Mouse (Mus musculus): ENCODE results near the gene Stox1. TPM values are rescaled to one million over a fixed set of nuclear protein-coding genes. Genes with fewer than 3 reads are reported as not detected.
"Not testable (repeated sequence)": the region's sequence is repeated elsewhere in the genome, so short reads cannot be mapped to it uniquely, and the experiment has no call there.

Gene Stox1
- 1.7 TPM in 1 of 3 replicates, not detected in the others for total RNA-seq (2017)

- ATAC-seq (replicated peaks; ENCODE audit: insufficient number of reproducible peaks, low FRiP score, low TSS enrichment, poor library complexity, severe bottlenecking): no peak
These were observed at the start of gene Stox1 for GRCm38 (mm10) chr10:62725771-62726687. TSS of gene Stox1 (minus strand) at chr10:62726128.

GRCm38 (mm10) chr10:62750781-62751180 lies 24.9 kb upstream of the Stox1 start:
- no peak for ATAC-seq (replicated peaks; ENCODE audit: insufficient number of reproducible peaks, low FRiP score, low TSS enrichment, poor library complexity, severe bottlenecking)

- no peak for ATAC-seq (replicated peaks; ENCODE audit: insufficient number of reproducible peaks, low FRiP score, low TSS enrichment, poor library complexity, severe bottlenecking)
These were observed 14.2 kb upstream of the Stox1 start for GRCm38 (mm10) chr10:62739961-62740737.

- ATAC-seq (replicated peaks; ENCODE audit: insufficient number of reproducible peaks, low FRiP score, low TSS enrichment, poor library complexity, severe bottlenecking): no peak
These were observed 11.2 kb upstream of the Stox1 start for GRCm38 (mm10) chr10:62736965-62737688.

- ATAC-seq (replicated peaks; ENCODE audit: insufficient number of reproducible peaks, low FRiP score, low TSS enrichment, poor library complexity, severe bottlenecking): no peak
These were observed 4.9 kb upstream of the Stox1 start for GRCm38 (mm10) chr10:62730826-62731225.

- no peak for ATAC-seq (replicated peaks; ENCODE audit: insufficient number of reproducible peaks, low FRiP score, low TSS enrichment, poor library complexity, severe bottlenecking)
These were observed 992 bp downstream of the Stox1 start for GRCm38 (mm10) chr10:62724936-62725335.

- ATAC-seq (replicated peaks; ENCODE audit: insufficient number of reproducible peaks, low FRiP score, low TSS enrichment, poor library complexity, severe bottlenecking): no peak
These were observed 3.2 kb downstream of the Stox1 start for GRCm38 (mm10) chr10:62722701-62723100.

- ATAC-seq (replicated peaks; ENCODE audit: insufficient number of reproducible peaks, low FRiP score, low TSS enrichment, poor library complexity, severe bottlenecking): not testable (repeated sequence)
These were observed 5.4 kb downstream of the Stox1 start for GRCm38 (mm10) chr10:62720574-62720973.

- ATAC-seq (replicated peaks; ENCODE audit: insufficient number of reproducible peaks, low FRiP score, low TSS enrichment, poor library complexity, severe bottlenecking): no peak
These were observed 12.5 kb downstream of the Stox1 start for GRCm38 (mm10) chr10:62713457-62713856.

- no peak for ATAC-seq (replicated peaks; ENCODE audit: insufficient number of reproducible peaks, low FRiP score, low TSS enrichment, poor library complexity, severe bottlenecking)
These were observed 22.3 kb downstream of the Stox1 start for GRCm38 (mm10) chr10:62703579-62703978.

GRCm38 (mm10) chr10:62702436-62702835 lies 23.5 kb downstream of the Stox1 start:
- no peak for ATAC-seq (replicated peaks; ENCODE audit: insufficient number of reproducible peaks, low FRiP score, low TSS enrichment, poor library complexity, severe bottlenecking)

GRCm38 (mm10) chr10:62692771-62693170 lies 33.2 kb downstream of the Stox1 start:
- no peak for ATAC-seq (replicated peaks; ENCODE audit: insufficient number of reproducible peaks, low FRiP score, low TSS enrichment, poor library complexity, severe bottlenecking)

- ATAC-seq (replicated peaks; ENCODE audit: insufficient number of reproducible peaks, low FRiP score, low TSS enrichment, poor library complexity, severe bottlenecking): no peak
These were observed 33.7 kb downstream of the Stox1 start for GRCm38 (mm10) chr10:62692244-62692643.

GRCm38 (mm10) chr10:62687032-62687674 lies 38.8 kb downstream of the Stox1 start:
- no peak for ATAC-seq (replicated peaks; ENCODE audit: insufficient number of reproducible peaks, low FRiP score, low TSS enrichment, poor library complexity, severe bottlenecking)

- no peak for ATAC-seq (replicated peaks; ENCODE audit: insufficient number of reproducible peaks, low FRiP score, low TSS enrichment, poor library complexity, severe bottlenecking)
These were observed 42.9 kb downstream of the Stox1 start for GRCm38 (mm10) chr10:62683043-62683442.

GRCm38 (mm10) chr10:62679833-62680232 lies 46.1 kb downstream of the Stox1 start:
- ATAC-seq (replicated peaks; ENCODE audit: insufficient number of reproducible peaks, low FRiP score, low TSS enrichment, poor library complexity, severe bottlenecking): no peak

- ATAC-seq (replicated peaks; ENCODE audit: insufficient number of reproducible peaks, low FRiP score, low TSS enrichment, poor library complexity, severe bottlenecking): no peak
These were observed 48.6 kb downstream of the Stox1 start for GRCm38 (mm10) chr10:62677329-62677728.

GRCm38 (mm10) chr10:62676196-62676595 lies 49.7 kb downstream of the Stox1 start:
- no peak for ATAC-seq (replicated peaks; ENCODE audit: insufficient number of reproducible peaks, low FRiP score, low TSS enrichment, poor library complexity, severe bottlenecking)

- ATAC-seq (replicated peaks; ENCODE audit: insufficient number of reproducible peaks, low FRiP score, low TSS enrichment, poor library complexity, severe bottlenecking): no peak
These were observed 53.6 kb downstream of the Stox1 start for GRCm38 (mm10) chr10:62672359-62672758.

All from monocyte, adult 5-6 weeks (primary cell).